Mouse (Mus musculus) R1 (cell line): ENCODE results near the gene Gm10031.
"Not testable (repeated sequence)": the region's sequence is repeated elsewhere in the genome, so short reads cannot be mapped to it uniquely, and the experiment has no call there.

Source experiments
- DNase-seq: peaks from one replicate; pipeline ENCODE4 v3.0.0-alpha.2; 2018; ENCODE audit warnings: low read depth, low spot score

Gm10031 gene

DNA sequence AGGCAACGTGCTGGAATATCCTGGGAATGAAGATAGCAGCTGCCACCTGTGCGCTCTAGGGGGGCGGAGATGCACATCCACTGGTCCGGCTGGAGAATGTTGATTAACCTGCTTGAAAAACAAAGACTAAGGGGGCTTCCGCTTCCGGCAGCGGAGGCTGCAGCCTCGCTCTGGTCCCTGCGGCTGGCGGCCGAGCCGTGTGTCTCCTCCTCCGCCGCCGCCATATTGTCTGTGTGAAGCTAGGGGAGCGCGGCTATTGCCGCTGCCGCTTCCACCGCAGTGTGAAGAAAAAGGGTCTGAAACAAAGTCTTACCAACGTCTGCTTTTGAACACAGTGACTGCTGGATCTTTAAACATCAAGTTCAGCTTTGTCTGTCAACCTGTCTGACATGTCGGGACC is at the start of gene Gm10031:
Gene Gm10031 (plus strand): TSS at position 171 of the 400 bp plus-strand sequence.
- DNase-seq = not testable (repeated sequence)

DNA sequence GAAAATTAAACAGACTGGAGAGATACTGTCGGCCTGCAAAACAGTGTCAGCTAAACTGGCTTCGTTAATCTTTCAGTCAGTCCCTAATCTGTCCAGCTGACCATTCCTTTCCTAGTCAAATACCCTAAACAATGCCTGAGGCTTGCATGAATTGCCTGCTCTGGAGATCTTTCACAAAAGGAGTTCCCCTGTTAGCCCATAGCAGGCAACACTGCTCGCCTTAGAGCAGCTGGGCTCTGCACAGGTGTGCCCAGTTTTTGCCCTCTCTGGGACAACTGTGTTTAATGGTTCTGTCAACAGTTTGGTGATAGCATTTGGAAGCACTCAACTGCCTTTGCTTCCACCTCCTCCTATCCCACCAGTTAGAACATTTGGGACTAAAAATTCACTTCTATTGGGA is 49.0 kb upstream of the Gm10031 start:
- no peak for DNase-seq

DNA sequence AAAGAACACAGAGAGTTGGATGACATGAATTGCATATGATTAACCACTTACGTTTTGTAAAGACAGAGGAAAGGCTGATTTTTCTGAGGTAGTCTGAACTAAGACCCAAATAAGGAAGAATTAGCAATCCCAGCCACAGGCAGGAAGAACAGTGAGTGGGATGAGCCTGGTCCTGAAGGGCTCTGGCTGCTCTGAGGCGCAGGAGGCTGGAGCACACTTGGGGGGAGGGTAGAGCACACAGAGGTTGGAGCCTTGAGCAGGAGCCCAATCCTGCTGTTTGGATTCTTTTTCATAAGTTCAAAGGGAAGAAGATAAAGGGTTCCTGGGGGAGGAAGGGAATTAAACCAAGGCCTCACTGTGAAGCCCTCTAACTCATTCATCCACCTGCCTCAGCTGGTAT is 47.8 kb upstream of the Gm10031 start:
- DNase-seq = no peak

DNA sequence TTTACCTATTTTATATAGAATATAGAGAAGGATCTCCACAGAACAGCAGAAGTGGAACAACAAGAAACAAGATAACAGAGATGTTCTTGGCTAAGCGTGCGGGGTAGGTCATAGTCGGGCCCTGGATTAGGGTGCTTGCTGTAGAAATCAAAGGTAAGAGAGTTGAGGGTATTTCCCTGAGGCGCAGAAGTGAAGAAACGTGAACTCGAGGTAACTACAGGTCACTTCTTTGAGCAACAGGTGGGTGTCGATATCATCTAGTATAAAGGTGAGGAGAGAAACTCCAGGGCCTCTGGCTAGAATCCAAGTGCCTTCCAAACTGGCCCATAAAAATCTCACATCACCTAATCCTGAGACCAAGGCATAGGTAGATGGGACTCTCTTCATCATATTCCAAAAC is 47.3 kb upstream of the Gm10031 start:
- DNase-seq = no peak

DNA sequence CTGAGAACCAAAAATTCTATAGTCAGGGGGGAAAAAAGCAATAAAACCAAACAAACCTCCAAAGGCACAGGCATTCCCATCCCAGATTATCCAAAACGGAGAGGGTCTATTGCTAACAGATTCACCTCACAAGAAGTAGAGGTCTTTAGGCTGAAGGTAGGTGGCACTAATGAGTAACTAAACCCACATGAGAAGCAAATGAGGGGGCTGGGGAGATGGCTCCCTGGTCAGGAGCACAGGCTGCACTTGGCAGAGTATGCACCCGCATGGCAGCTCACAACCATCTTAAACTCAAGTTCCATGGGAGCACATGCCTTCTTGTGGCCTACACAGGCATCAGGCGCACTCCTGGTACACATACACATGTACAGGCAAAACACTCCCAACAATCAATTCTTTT is 42.0 kb upstream of the Gm10031 start:
- DNase-seq = peak; percentile 69

DNA sequence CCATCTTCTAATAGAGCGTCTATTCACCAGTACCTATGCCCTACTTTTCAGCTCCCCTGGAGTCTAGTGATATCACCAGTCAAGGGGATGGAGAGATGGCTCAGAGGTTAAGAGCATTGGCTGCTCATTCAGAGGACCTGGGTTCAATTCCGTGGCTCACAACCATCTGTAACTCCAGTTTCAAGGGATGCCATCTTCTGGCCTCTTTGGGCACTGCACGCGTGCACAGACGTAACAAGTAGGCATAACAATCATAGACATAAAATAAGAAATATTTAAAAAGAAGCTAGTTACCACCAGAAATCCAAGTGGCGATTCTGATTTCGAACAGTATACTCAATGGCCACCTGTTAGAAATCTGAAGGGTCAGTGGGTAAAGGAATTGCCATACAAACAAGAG is 36.3 kb upstream of the Gm10031 start:
- DNase-seq = peak; percentile 44

DNA sequence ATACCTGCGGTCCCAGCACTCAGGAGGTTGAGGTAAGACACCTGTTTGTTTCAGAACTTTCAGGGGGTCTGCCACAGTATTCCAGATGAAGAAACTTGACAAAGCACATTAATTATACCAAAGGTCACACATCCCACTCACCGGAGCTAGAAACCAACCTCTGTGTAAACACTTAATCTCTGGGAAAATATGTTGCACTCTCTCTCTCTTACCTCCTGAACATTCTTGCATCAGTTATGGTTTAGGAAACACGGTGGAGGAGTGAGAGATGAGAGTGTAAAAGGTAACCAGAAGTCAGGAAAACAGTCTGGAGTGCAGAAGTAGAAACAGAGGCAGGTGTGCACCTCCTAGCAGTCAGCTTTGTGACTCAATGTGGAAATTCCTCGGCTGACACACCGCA is 35.8 kb upstream of the Gm10031 start:
- no peak for DNase-seq

DNA sequence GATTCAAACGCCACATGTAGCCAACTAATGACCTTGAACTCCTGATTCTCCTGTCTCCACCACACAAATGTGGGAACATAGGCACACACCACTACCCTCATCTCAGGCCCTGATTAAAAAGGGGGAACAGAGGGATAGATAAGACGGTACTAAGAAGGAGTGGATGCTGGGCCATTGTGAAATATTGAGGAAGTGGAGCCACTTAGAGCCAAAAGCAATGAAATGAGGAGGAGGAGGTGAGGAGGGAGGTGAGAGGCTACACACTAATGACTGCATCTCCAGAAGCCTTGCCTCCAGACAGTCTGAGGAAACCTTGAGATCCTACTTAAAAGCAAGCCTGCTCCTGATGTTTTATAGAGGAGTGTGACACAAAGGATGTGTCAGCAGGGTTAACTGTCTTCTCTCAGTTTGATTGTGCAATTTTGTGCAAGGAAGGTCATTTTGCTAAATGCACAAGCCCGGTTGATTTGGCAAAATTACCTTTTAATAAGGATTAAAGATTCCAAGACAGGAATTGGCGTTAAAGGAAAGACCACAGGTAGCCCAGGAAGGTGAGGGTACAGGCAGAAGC is 32.5 kb upstream of the Gm10031 start:
- DNase-seq = no peak

DNA sequence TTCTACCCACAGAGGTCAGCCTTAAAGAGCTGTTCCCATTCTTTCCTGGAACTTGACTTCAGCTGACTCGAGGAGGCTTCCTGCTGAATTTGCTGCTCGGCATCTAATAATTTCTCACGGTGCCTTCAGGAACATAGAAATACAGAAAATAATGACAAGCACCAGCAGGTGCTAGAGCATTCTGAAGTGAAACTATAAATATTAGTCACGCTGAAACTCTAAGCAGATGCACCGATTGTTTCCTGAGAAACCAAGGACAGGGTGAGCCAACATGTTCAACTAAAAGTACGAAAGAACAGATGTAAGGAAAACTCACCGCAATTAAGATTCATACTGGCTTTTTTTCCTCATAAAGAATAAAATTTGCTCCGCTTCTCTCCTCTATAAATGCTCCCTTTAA is 28.8 kb upstream of the Gm10031 start:
- no peak for DNase-seq

DNA sequence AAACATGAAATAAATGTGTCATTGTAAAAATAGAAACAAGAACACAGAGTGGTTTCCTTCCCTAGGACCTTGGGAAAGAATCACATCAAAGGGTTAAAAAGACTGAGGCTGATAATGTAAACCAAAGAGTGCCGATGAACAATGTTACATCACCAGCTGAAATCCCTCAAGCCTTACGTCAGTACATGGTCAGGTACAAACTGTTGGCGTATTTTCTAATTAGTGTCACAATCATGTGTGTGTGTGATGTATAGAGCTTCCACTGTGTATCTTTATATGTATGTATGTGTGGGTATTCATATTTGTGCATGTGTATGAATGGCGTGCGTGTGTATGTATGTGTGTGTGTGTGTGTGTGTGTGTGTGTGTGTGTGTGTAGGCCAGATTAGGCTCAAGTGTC is 26.9 kb upstream of the Gm10031 start:
- DNase-seq = no peak

DNA sequence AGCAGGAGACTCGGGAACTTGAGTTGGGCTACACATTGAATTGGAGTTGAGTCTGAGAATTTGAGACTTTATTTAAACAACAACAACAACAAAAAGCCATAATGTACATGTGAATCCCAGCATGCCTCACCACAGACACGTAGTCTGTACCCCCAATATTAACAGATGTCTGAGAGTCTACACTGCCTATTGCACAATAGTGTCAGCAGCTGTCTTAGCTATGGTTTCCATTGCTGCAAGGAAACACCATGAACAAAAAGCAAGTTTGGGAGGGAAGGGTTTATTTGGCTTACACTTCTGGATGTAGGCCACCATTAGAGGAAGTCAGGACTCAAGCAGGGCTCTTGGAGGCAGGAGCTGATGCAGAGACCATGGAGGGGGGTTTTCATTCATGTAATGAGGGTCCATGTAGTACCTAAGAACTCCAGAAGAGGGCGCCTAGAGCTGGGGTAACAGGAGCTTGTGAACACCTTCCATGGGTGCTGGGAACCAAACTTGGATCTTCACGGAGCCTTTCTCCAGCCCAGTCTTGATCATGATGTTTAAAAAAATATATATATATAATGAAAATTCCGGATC is 18.8 kb upstream of the Gm10031 start:
- peak; percentile 74 for DNase-seq

DNA sequence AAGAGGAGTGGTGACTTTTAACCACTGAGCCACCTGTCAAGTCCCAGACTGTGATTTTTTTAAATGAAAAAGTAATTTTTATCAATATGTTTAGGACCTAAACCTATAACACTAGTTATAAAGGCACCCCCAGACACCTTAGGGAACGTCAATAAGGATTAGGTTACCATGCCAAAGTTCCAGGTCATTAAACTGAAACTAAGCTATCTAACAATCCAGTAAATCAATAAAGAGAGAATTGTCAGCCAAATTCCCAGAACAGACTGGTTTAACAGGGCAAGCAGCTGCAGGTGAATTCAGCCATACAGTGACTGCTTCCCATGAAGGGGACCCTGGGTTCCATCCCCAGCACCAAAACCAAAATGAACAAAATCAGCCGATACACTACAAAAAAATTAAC is 17.9 kb upstream of the Gm10031 start:
- DNase-seq = no peak

DNA sequence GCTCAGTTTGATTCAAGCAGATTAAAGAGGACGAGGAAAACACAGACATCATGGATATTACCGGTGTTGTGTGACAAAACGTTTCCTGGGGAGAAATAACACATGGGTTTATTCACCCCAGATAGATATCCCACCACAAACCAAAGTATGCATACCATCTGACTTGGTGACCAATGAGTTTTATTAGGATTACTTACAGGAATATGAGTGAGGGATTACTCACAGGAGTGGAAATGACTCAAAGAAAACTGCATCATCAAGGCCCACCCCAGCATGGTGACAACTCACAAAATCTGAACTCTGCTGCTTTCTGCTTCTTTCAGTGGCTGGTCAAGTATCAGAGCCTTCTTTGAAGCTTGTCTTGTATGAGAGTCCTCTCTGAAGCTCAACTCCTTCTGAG is 16.1 kb upstream of the Gm10031 start:
- no peak for DNase-seq

DNA sequence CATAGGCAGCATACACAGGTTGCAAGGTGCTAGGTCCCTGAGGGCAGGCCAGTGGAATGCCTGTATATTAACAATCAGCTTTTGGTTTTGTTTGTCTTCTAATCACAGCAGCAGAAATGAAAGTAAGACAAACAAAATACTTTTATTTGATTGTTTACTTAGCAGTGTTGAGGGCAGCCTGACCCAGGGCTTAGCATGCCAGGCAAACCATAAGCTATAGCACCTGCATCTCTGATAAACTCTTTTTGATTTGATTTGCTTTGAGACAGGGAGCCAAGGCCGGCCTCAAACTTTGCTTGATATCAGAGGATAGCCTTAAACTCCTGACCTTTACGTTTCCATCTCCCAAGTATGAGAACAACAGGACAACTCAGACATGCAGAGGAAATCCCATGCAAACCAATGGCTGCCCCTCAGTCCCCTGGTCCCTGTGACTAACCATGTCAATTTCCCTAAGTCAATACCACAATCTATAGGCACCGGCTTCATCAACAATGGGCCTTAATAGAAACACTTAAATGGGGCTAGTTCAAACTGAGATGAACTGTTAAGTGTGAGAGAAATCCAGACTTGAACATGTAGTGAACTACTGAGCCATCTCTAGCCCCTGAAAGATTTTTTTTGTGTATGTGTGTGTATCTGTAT is 3.6 kb upstream of the Gm10031 start:
- no peak for DNase-seq

DNA sequence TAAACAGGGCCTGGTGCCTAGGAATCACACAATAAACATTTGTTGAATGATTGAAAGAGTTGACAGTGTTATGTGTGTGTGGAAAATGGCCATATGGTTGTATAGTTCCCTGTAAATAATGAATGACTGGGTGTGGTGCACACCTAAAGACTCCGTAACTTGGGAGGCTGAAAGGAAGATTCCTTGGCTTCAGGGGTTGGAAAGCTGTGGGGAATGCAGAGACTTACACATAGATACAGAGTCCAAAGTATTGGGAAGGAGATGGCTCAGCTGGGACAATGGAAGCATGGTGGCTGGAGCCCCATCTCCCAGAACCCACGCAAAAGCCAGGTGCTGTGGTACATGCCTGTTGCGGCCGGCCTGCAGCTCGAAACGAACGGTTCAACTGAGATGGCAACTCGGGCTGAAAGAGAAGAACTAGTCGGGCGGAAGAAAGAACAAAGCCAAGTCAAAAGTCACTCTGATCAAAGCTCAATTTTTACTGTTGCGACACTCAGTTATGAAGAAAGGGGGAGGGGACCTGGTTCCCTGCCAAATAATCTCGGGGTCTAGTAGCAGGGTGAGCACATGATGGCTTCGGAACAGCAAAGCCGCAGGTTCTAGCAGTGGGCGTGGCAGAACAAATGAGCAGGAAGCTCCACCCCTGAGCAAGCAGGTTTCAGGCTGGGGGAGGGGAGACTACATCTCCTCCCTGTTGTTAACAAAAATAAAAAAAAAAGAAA is 1.9 kb upstream of the Gm10031 start:
- DNase-seq = no peak

DNA sequence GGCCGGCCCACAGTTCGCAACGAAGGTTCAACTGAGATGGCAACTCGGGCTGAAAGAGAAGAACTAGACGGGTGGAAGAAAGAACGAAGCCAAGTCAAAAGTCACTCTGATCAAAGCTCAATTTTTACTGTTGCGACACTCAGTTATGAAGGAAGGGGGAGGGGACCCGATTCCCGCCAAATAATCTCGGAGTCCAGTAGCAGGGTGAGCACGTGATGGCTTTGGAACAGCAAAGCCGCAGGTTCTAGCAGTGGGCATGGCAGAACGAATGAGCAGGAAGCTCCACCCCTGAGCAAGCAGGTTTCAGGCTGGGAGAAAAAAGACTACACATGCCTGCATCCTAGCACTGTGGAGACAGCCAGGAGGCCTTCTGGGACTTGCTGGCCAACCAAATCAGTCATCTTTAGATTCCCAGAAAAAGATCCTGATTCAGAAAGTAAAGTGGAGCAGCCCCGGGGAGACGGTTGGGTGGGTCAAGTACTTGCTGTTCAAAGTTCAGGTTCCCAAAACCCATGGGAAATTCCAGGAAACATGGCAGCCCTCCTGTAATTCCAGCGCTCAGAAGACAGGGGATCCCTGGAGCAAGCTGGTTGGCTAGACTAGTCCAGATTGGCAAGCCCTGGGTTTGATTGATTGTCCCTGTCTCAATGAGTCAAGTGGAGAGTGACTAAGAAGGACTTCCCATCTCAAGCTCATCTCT is 8.8 kb downstream of the Gm10031 start:
- DNase-seq = peak; percentile 69

DNA sequence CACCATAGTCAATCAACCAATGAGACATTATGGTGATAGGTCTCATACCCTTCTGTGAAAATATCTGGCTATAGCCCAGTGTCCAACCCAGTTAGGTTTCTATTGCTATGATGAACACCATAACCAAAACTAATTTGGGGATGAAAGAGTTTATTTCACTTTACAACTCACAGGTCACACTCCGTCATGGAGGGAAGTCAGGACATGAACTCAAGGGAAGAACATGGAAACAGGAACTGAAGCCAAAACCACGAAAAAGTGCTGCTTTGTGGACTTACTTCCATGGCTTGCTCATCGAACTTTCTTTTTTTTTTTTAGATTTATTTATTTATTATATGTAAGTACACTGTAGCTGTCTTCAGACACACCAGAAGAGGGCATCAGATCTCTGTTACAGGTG is 9.7 kb downstream of the Gm10031 start:
- no peak for DNase-seq

DNA sequence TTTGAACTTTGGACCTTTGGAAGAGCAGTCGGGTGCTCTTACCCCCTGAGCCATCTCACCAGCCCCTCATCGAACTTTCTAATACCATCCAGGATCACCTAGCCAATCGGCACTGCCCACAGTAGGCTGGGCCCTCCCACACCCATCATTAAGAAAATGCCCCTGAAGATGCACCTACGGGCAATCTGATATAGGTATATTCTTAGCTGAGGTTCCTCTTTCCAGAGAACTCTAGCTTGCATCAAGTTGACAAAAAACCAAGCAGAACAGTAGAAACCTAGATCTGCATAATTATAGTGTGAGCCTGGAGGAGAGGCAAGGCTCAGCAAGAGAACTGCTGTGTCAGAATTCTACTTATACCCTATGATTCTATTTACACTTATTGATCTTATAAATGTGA is 10.1 kb downstream of the Gm10031 start:
- DNase-seq = no peak

DNA sequence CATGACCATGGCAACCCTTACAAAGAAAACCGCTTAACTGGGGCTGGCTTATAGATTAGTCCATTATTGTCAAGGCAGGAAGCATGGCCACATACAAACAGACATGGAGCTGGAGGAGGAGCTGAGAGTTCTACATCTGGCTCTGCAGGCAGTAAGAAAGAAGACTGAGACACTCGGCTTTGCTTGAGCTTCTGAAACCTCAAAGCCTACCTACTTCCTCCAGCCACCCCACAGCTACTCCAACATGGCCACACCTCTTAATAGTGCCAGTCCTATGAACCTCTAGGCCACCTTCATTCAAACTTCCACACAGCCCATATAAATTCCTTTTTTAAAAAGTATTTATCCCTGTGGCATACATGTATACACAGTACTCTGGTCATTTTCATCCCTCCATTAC is 13.2 kb downstream of the Gm10031 start:
- no peak for DNase-seq

DNA sequence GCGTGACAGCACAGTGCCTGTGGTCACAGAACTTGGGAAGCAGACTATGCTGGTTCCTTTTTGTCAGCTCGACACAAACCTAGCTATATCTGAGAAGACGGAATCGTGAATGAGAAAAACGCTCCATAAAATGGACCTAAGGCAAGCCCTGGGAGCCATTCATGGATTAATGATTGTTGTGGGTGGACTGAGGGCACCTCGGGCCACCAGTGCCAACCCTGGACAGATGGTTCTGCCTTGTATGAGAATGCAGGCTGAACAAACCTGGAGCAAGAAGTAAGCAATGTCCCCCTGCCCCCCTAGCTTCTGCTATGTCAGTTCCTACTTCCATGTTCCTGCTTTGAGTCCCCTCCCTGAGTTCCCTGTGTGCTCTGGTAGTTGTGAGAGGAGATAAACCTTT is 13.9 kb downstream of the Gm10031 start:
- DNase-seq = no peak

DNA sequence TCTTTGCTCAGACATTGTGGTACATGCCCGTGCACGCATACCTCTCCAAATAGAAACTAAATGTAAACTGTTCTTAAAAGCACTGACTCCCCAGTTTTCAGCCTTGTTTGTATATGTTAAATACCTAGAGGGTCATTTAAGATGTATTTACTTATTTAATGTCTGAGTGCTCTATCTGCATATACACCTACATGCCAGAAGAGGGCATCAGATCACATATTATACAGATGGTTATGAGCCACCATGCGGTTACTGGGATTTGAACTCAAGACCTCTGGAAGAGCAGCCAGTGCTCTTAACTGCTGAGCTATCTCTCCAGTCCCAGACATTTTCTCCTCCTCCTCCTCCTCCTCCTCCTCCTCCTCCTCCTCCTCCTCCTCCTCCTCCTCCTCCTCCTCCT is 14.6 kb downstream of the Gm10031 start:
- peak; percentile 31 for DNase-seq
